Mouse (Mus musculus): ENCODE measurements at regions not wholly inside any gene's neighbourhood (a gene's known extent, or its start where the extent isn't known, plus 50 kb on each side); places are given as distances from the start of the nearest gene placed in this dataset.

DNA sequence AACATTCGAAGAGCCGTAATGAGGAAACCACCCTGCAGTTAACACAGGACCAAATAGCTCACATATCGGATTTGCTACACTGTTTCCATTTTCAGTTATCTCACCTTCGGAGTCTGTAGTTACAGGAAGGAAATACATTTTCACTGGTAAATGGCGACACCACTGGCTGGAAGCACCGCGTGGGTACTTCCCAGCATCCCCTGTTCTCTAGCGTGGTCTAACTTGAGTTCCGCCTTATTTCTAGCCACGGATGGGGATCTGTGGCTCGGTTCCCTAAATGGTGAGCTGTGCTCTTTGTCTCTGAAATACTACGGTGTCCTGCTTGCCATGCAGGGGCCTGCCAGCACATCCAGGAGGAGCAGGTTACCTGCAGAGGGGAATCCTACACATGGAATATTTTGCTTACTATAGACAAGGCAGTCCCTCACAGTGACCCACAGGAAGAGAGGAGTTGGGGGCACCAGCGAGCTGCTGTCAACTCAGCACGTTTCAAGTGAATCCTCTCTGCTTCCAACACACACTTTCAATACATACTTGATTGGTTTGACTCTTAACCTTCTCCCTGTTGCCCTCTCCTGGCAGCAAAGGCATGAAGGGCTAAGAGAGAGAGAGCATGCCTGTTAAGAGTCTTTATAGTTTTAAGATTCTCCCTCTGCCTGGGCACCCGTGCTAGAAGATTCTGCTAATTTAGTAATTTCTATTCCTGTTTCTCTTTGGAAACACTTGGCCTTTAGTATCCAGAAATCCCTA is 78.9 kb upstream of the Tmem150c start:
- TF ChIP-seq CTCF (conservative IDR thresholded peaks at IDR 0.05; ENCODE audit: low read length) (no peak), POU5F1 (IDR thresholded peaks at IDR 0.05; ENCODE audit: borderline replicate concordance, low read length) (no peak), NANOG (IDR thresholded peaks at IDR 0.05; ENCODE audit: borderline replicate concordance, low read length) (no peak)
- Histone ChIP-seq H3K27me3 (ENCODE audit: insufficient read depth, low read length) (no peaks in the 10 kb centered on the region), H3K4me3 (replicated peaks; ENCODE audit: low read length) (no peak overlapping the region), H3K36me3 (ENCODE audit: insufficient read depth, low read length) (no peaks in the 10 kb centered on the region), H3K4me1 (replicated peaks; ENCODE audit: low read depth, low read length) (no peaks in the 10 kb centered on the region), H3K9me3 (ENCODE audit: low read length) (peaks cover 46% of the 10 kb centered on the region)

DNA sequence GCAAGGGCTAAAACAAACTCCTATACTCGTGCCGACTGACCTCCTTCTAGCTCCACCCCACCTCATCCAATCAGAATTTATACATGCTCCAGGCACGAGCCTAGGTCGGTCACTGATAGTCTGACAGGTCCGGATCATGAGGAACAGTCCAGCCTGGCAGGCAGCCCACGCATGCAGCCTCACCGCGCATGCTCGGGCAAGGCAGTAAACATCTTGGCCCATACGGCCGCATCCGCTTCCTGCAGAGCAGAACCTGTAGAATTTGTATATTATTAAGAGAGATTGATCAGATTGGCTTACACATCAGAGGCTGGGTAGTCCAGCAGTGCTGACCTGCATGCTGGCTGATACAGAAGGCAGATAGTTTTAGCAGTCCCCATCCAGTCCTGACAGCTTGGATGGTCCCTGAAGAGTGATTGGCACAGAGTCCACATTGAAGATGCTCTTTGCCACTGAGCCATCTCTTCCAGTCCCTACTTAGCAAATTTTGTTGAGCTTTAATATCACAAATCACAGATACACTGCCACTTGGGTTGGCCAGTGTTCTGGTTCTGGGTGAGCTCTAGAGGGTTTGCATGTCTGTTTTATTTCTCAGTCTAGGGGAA is 78.2 kb upstream of the Tmem150c start:
- peaks cover 43% of the 10 kb centered on the region for H3K9me3 ChIP-seq (ENCODE audit: low read length)
- H3K36me3 ChIP-seq (ENCODE audit: insufficient read depth, low read length), result no peaks in the 10 kb centered on the region
- no peaks in the 10 kb centered on the region for H3K4me1 ChIP-seq (replicated peaks; ENCODE audit: low read depth, low read length)
- TF ChIP-seq NANOG (IDR thresholded peaks at IDR 0.05; ENCODE audit: borderline replicate concordance, low read length) (no peak), POU5F1 (IDR thresholded peaks at IDR 0.05; ENCODE audit: borderline replicate concordance, low read length) (no peak), CTCF (conservative IDR thresholded peaks at IDR 0.05; ENCODE audit: low read length) (no peak)
- no peak overlapping the region for H3K4me3 ChIP-seq (replicated peaks; ENCODE audit: low read length)
- no peaks in the 10 kb centered on the region for H3K27me3 ChIP-seq (ENCODE audit: insufficient read depth, low read length)

DNA sequence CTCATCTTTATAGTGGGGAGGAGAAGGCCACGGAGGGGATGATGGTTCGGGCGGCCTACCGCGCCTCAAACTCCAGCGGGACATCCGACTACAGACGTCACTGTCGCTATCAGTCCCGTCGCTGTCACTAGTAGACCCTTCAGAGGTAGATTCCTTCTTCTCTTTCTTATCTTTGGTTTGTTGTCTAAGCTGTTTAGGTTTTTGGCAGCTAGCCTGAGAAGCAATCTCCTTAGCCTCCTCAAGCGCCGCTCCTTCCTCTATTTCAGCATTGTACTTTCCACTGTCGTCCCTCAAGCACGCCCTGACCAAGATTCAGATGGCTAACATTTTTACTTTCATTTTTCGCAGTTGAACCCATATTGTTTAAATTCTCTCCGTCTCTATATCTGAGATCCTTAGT is 76.7 kb upstream of the Tmem150c start:
- no peak for TF ChIP-seq POU5F1 (IDR thresholded peaks at IDR 0.05; ENCODE audit: borderline replicate concordance, low read length)
- no peak for TF ChIP-seq CTCF (conservative IDR thresholded peaks at IDR 0.05; ENCODE audit: low read length)
- no peak for TF ChIP-seq NANOG (IDR thresholded peaks at IDR 0.05; ENCODE audit: borderline replicate concordance, low read length)
- Histone ChIP-seq H3K4me1 (replicated peaks; ENCODE audit: low read depth, low read length) (no peaks in the 10 kb centered on the region), H3K9me3 (ENCODE audit: low read length) (peaks cover 28% of the 10 kb centered on the region), H3K4me3 (replicated peaks; ENCODE audit: low read length) (no peak overlapping the region), H3K27me3 (ENCODE audit: insufficient read depth, low read length) (no peaks in the 10 kb centered on the region), H3K36me3 (ENCODE audit: insufficient read depth, low read length) (no peaks in the 10 kb centered on the region)

DNA sequence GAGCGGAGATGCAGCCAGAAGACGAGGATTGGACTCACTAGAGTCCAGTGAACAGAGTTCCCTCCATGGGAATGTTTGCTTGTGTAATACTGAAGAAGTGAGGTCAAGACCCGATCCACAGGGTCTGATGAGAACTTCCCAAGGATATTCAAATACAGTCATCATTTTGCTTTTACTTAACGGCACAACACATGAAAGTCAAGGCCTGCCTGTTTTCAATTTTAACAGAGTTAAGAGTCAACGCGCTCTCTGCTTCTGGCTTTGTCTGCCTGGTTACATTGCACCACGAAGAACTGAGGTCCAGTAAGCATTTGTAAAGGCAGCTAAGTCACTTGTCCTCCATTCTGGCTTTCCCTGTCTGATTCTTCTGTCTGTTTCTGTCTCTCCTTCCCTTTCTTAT is 72.5 kb upstream of the Tmem150c start:
- Histone ChIP-seq H3K9me3 (ENCODE audit: low read length) (peaks cover 18% of the 10 kb centered on the region), H3K4me1 (replicated peaks; ENCODE audit: low read depth, low read length) (no peaks in the 10 kb centered on the region), H3K27me3 (ENCODE audit: insufficient read depth, low read length) (peaks cover 4% of the 10 kb centered on the region; the same call in 1 of the 2 replicates), H3K4me3 (replicated peaks; ENCODE audit: low read length) (no peak overlapping the region), H3K36me3 (ENCODE audit: insufficient read depth, low read length) (no peaks in the 10 kb centered on the region)
- no peak for TF ChIP-seq CTCF (conservative IDR thresholded peaks at IDR 0.05; ENCODE audit: low read length)
- no peak for TF ChIP-seq NANOG (IDR thresholded peaks at IDR 0.05; ENCODE audit: borderline replicate concordance, low read length)
- no peak for TF ChIP-seq POU5F1 (IDR thresholded peaks at IDR 0.05; ENCODE audit: borderline replicate concordance, low read length)

DNA sequence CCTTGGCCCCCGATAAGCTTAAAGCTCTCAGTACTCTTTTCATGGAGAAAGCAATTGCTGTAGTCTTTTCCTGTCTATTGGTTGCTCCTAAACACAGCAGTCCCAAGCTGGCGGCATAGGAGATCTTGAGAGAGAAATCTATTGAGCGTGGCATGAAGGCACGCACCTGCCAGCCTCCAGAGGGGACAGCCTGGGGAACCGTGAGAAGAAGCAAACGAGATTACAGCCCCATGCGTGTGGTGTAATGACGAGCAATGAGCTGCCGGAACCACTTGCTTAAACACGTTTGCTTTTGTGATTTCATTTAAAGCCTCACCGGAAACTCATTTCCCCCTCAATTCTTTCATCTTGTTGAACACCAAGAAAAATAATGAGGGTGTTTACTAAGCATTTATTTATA is 72.0 kb upstream of the Tmem150c start:
- H3K4me3 ChIP-seq (replicated peaks; ENCODE audit: low read length), result no peak overlapping the region
- H3K4me1 ChIP-seq (replicated peaks; ENCODE audit: low read depth, low read length), result no peaks in the 10 kb centered on the region
- no peak for TF ChIP-seq CTCF (conservative IDR thresholded peaks at IDR 0.05; ENCODE audit: low read length)
- no peak for TF ChIP-seq POU5F1 (IDR thresholded peaks at IDR 0.05; ENCODE audit: borderline replicate concordance, low read length)
- no peak for TF ChIP-seq NANOG (IDR thresholded peaks at IDR 0.05; ENCODE audit: borderline replicate concordance, low read length)
- peaks cover 18% of the 10 kb centered on the region for H3K9me3 ChIP-seq (ENCODE audit: low read length)
- H3K36me3 ChIP-seq (ENCODE audit: insufficient read depth, low read length), result no peaks in the 10 kb centered on the region
- peaks cover 4% of the 10 kb centered on the region; the same call in 1 of the 2 replicates for H3K27me3 ChIP-seq (ENCODE audit: insufficient read depth, low read length)

DNA sequence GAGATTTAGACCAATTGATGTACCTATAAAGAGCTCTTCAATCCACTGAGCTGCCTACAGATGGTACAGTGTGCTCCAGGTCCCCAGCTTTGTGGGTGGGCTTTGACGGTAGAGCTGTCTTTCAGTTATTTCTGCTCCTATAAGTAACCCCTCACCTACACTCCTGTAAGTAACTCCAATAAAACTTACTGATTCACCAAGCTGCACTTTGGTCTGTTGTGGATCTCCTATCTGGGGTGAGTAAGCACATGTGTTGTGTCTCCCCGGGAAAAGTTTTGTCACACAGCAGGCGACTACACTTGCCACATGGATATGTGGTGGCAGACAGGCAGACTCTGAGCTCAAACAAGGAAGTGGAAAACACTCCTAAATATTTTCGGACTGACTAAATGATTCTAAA is 70.4 kb upstream of the Tmem150c start:
- peaks cover 13% of the 10 kb centered on the region for H3K27me3 ChIP-seq (ENCODE audit: insufficient read depth, low read length)

DNA sequence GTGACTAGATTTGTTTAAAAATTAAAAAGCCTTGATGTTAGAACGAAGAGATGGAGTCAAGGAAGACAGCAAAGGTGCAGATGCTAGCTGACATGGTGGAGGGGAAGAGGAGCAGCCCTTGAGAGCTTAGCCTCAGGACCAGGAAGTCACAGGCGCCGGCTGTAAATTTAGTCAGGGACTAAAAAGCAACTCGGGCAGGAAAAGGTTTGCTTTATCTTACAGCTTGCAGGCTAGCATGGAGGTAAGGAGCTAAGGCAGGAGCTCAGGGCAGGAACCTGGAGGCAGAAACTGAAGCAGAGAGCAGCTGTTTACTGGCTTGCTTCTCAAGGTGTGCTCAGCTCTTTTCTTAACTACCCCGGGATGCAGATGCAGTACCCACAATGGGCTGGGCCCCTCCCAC is 68.3 kb upstream of the Tmem150c start:
- TF ChIP-seq NANOG (IDR thresholded peaks at IDR 0.05; ENCODE audit: borderline replicate concordance, low read length) (no peak), CTCF (conservative IDR thresholded peaks at IDR 0.05; ENCODE audit: low read length) (no peak), POU5F1 (IDR thresholded peaks at IDR 0.05; ENCODE audit: borderline replicate concordance, low read length) (no peak)
- H3K9me3 ChIP-seq (ENCODE audit: low read length), result no peaks in the 10 kb centered on the region
- peaks cover 22% of the 10 kb centered on the region for H3K27me3 ChIP-seq (ENCODE audit: insufficient read depth, low read length)
- H3K4me1 ChIP-seq (replicated peaks; ENCODE audit: low read depth, low read length), result no peaks in the 10 kb centered on the region
- no peak overlapping the region for H3K4me3 ChIP-seq (replicated peaks; ENCODE audit: low read length)
- no peaks in the 10 kb centered on the region for H3K36me3 ChIP-seq (ENCODE audit: insufficient read depth, low read length)

More for the DNA sequence above, 70.4 kb upstream of the Tmem150c start:
- TF ChIP-seq POU5F1 (IDR thresholded peaks at IDR 0.05; ENCODE audit: borderline replicate concordance, low read length), result no peak
- no peak for TF ChIP-seq CTCF (conservative IDR thresholded peaks at IDR 0.05; ENCODE audit: low read length)
- H3K4me3 ChIP-seq (replicated peaks; ENCODE audit: low read length), result no peak overlapping the region
- no peaks in the 10 kb centered on the region for H3K4me1 ChIP-seq (replicated peaks; ENCODE audit: low read depth, low read length)
- H3K36me3 ChIP-seq (ENCODE audit: insufficient read depth, low read length), result no peaks in the 10 kb centered on the region
- H3K9me3 ChIP-seq (ENCODE audit: low read length), result peaks cover 10% of the 10 kb centered on the region

DNA sequence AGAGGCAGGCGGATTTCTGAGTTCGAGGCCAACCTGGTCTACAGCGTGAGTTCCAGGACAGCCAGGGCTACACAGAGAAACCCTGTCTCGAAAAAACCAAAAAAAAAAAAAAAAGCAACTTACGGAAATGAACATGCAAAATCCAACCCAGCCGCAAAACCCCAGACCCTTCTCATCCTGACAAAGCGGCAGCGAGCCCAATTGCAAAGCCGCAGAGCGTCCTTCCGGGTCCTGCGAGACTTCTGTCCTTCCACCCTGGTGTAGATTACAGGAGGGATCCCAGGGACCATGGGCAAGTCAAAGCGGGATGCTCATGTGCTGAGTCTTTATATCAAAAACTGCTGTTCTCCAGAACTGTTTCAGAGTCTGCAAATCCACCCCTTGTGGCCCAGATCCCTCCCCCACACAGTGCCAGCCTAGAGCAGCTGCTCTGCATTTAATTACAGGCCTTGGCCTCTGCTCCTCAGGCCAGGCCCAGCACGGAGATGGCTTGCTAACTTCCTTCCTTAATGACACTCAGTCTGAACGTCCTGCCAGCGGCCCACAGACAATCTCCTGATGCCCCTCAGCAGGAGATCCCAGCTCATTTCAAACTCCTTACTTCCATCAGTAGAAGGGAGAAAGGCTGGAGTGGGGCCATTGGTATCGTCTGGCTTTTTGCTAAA is 67.1 kb upstream of the Tmem150c start:
- no peaks in the 10 kb centered on the region for H3K9me3 ChIP-seq (ENCODE audit: low read length)
- no peak overlapping the region for H3K4me3 ChIP-seq (replicated peaks; ENCODE audit: low read length)
- peaks cover 25% of the 10 kb centered on the region for H3K27me3 ChIP-seq (ENCODE audit: insufficient read depth, low read length)
- no peaks in the 10 kb centered on the region for H3K4me1 ChIP-seq (replicated peaks; ENCODE audit: low read depth, low read length)
- H3K36me3 ChIP-seq (ENCODE audit: insufficient read depth, low read length), result no peaks in the 10 kb centered on the region
- TF ChIP-seq NANOG (IDR thresholded peaks at IDR 0.05; ENCODE audit: borderline replicate concordance, low read length) (no peak), POU5F1 (IDR thresholded peaks at IDR 0.05; ENCODE audit: borderline replicate concordance, low read length) (no peak), CTCF (conservative IDR thresholded peaks at IDR 0.05; ENCODE audit: low read length) (no peak)

Data from E14TG2a.4 (cell line).